Mouse (Mus musculus): ENCODE data around the gene Pcnx3.
A peak's percentile ranks its signal among the peaks of the same experiment; 100 is the strongest.

DNA sequence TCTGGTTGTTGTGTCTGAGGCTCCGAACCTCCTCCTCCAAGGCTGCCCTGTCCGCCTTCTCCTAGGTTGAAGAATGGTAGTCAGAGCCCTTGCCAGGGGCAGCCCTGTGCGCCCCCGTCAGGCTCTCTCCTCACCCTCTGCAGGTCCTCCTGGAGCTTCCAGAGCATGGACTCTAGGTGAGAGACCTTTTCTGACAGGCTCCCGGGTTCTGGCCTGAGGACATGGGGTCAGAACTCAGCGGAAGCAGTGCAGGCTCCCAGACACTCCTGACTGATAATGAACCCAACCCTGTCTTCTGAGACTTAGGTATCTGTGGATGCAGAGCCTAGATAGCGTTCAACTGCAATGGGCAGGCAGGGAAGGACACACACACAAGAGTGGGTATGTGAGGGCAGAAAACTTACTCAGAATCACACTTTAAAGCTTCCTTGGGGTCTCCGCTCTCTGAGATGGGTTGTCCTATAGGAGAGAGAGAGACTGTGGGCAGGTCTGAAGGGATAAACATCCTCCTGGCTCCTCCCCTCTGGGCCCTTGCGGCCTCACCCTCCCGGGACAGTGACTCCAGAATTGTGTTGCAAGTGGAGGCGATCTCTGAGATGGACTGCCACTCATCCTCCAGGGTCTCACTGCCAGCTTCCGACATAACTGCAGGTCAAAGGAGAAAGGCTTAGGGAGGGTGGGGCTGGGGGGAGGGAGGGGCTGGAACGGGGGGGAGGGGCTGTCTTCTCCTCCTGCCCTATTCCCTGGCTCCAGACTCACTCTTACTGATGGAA lies 37.0 kb downstream of the Pcnx3 start:
- TF ChIP-seq CTCF (IDR thresholded peaks at IDR 0.05; ENCODE audit: low read depth): no peak
- 0 out of 2 replicates have a peak, but pooled peaks have one; percentile 21 for TF ChIP-seq EP300 (IDR thresholded peaks at IDR 0.05; ENCODE audit: low read depth)
